Mouse (Mus musculus) C3H10T1/2 (cell line): ENCODE measurements around the gene Olfr613. TPM values are rescaled to one million over a fixed set of nuclear protein-coding genes. Genes with fewer than 3 reads are reported as not detected.

Experiments used
- polyA plus RNA-seq, 2 experiments: library from polyadenylated mRNA; unstranded; fragments of >200 nt; fragmentation: generic; extraction: Trizol; gene quantifications; one replicate each; pipeline ENCODE4 v1.2.1; 2012; ENCODE audit warnings: missing spikeins in 2 of 2

Olfr613 gene
- not detected for polyA plus RNA-seq

DNA sequence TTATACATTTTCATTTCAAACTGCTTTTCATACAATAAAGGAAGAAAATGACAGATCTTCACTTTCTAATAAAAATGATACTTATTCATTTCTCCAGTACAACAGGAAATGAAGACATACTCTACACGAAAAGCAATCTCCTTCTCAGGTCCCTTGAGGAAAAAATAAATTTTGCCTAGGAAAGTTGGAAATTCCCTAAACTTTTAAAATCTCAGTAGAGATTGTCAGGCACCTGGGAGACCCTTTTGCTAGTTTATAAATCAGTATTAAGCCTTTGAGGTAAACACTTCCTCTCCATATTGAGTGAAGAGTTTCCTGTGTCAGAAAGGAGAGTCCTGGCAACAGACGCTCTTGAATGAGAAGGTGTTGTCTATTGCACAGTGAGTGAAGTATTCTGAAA, at the start of gene Olfr613:
Gene Olfr613, plus strand, starts transcription at position 301 of the 400 bp plus-strand sequence.

DNA sequence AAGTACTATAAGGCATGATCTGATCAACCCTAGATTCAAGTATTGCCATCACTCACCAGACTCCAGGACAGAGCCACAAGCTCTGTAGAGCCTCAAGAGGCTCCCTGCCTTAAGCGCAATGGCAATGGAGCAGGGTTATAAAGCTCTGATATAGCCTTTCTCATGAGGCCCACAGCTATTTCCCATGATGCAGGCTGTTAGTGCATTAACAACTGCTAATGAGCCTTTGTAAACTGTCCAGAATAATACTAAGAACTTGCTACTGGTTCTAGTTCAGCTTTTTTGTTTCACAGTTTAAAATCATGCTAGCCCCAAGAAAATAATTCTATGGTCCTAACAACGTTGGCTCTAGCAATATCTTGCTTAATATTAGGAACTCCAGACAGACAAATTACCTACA, 35.9 kb upstream of the Olfr613 start, which contains the start of gene Olfr610:
Gene Olfr610, minus strand, starts transcription at position 101 of the 400 bp plus-strand sequence.

DNA sequence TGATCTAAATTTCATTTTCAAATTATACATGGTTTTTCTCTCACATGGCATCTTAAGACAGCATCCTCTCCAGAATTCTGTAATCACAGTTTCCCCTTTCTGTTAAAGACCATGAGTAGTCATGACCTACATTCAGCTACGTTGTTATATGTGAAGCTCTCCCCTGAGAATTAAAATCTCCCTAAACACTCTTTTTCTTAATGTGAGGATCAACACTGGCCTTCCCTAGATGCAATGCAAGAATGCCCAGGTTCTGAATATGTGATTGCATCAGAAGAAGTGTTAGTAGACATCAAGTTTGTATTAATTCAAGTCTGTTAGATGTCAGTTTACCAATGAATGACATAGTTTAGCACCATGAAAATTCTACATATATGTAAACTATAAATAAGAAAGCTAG, 27.1 kb upstream of the Olfr613 start, which contains the start of gene Olfr611:
Gene Olfr611, minus strand, starts transcription at position 101 of the 400 bp plus-strand sequence.

DNA sequence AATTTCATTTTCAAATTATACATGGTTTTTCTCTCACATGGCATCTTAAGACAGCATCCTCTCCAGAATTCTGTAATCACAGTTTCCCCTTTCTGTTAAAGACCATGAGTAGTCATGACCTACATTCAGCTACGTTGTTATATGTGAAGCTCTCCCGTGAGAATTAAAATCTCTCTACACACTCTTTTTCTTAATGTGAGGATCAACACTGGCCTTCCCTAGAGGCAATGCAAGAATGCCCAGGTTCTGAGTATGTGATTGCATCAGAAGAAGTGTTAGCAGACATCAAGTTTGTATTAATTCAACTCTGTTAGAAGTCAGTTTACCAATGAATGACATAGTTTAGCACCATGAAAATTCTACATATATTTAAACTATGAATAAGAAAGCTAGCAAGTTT, 5.3 kb upstream of the Olfr613 start, which contains the start of gene Olfr612:
Gene Olfr612, minus strand, starts transcription at position 101 of the 400 bp plus-strand sequence.

DNA sequence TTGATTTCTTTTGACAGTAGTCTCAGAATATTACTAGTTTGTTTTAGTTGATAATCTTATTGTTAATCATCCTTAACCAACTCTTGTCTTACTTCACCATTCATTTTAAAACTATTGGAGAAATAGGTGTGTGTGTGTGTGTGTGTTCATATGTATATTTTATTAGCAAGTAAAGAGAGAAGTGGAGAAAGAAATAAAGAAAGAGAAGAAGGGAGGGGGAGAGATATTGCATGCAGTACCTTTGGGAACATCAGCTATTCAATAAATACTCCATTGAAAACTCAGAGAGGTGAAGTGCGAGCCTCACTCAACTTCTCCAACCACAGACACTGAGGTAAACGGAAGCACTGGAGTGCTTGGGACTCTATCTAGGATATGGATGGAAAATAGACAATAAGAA, 7.9 kb downstream of the Olfr613 start, which contains the start of gene Olfr615:
Gene Olfr615, plus strand, starts transcription at position 301 of the 400 bp plus-strand sequence.

DNA sequence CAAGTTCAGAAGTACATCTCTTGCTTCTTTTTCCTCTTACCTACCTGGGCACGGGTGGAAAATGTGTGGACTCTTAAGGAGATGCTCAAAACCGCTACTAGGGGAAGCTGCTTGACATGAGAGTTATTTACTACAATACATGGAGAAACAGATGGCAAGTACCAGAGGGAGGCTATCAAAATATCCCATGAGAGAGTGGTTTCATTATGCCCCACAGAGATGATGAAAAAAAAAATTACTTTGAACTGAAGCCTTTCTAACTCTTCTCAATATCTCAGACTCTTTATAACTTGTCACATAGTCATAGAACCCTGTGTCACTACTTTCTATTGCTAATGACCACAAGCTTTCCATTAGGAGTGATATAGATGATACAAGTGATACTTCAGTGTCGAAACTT, 21.2 kb downstream of the Olfr613 start, which contains the start of gene Olfr616:
Gene Olfr616, minus strand, starts transcription at position 101 of the 400 bp plus-strand sequence.

DNA sequence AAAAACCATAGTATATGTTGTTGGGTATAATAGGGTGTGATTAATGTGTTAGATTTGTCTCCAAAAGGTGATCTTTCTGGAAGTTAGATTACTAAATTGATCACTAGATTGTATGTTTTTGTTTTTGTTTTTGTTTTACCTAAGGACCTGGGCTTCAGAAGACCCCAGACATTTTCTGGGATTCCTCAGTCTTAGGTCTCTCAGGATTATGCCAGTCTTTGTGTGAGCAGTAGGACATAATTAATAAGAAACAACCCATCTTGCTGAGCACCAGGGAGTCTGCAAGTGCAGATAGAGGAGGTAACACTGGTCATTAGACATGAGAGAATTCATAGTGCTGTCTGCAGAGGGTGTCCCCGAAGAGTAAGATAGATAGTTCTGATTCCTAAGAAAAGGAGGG, 24.9 kb downstream of the Olfr613 start, which contains the start of gene Olfr617:
Gene Olfr617, plus strand, starts transcription at position 301 of the 400 bp plus-strand sequence.

DNA sequence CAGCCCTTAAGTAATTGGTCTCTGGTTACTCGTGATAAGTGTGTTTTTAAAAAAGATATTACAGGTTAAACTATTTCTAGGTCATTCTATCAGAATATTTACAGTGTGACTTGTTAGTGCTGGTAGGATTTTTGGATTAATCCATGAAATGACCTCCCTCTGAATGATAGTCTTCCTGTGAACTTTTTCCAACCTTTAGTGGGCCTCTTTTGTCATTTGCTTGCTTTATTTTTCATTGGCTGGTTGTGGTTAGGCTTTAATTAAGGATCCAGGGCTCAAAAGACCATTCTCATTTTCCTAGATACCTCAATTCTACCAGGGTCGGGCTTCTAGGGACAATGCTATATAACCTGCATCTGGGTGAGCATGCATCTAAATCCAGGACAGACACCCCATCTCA, 41.9 kb downstream of the Olfr613 start, which contains the start of gene Olfr618:
Gene Olfr618, plus strand, starts transcription at position 301 of the 400 bp plus-strand sequence.

DNA sequence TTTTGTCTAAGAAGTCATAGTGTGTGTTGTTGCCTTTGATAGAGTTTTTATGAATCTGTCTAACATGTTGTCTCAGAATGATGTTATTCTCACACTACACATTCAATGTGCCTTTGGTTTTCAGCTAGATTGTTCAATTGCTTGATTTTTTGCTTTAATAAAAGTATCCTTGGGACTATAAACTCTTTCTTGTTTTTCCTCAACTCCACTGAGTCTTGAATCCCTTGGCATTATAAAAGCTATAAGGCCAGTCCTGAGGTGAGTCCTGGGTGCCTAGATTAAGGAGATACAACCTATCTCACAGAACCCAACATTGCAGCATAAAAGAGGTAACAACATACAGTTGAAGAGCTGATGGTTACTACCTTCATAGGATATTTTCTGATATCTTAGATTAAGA, 52.4 kb downstream of the Olfr613 start, which contains the start of gene Olfr619:
Gene Olfr619, plus strand, starts transcription at position 301 of the 400 bp plus-strand sequence.

Other genes with a start within 250 kb of the Olfr613 start
- gene Olfr596, start 242.4 kb upstream of the Olfr613 start, polyA plus RNA-seq: not detected
- not detected for gene Olfr597, start 231.8 kb upstream of the Olfr613 start, polyA plus RNA-seq
- gene Olfr598, start 224.5 kb upstream of the Olfr613 start, polyA plus RNA-seq: not detected
- gene Olfr599, start 212.2 kb upstream of the Olfr613 start, polyA plus RNA-seq: not detected
- gene Olfr600, start 198.4 kb upstream of the Olfr613 start, polyA plus RNA-seq: not detected
- gene Olfr601, start 185.4 kb upstream of the Olfr613 start, polyA plus RNA-seq: not detected
- not detected for gene Olfr603, start 161.9 kb upstream of the Olfr613 start, polyA plus RNA-seq
- gene Usp17lc, start 133.0 kb upstream of the Olfr613 start, polyA plus RNA-seq: not detected
- not detected for gene Olfr605, start 102.6 kb upstream of the Olfr613 start, polyA plus RNA-seq
- gene Olfr606, start 99.0 kb upstream of the Olfr613 start, polyA plus RNA-seq: not detected
- not detected for gene Olfr607, start 83.9 kb upstream of the Olfr613 start, polyA plus RNA-seq
- gene Olfr608, start 78.2 kb upstream of the Olfr613 start, polyA plus RNA-seq: not detected
- gene Olfr609, start 50.0 kb upstream of the Olfr613 start, polyA plus RNA-seq: not detected
- not detected for gene Olfr610, start 36.0 kb upstream of the Olfr613 start, polyA plus RNA-seq
- not detected for gene Olfr611, start 27.2 kb upstream of the Olfr613 start, polyA plus RNA-seq
- not detected for gene Olfr612, start 5.4 kb upstream of the Olfr613 start, polyA plus RNA-seq
- not detected for gene Olfr615, start 8.0 kb downstream of the Olfr613 start, polyA plus RNA-seq
- gene Olfr616, start 21.1 kb downstream of the Olfr613 start, polyA plus RNA-seq: not detected
- not detected for gene Olfr617, start 25.0 kb downstream of the Olfr613 start, polyA plus RNA-seq
- gene Olfr618, start 42.0 kb downstream of the Olfr613 start, polyA plus RNA-seq: not detected
- gene Olfr619, start 52.5 kb downstream of the Olfr613 start, polyA plus RNA-seq: not detected
- gene Olfr620, start 64.5 kb downstream of the Olfr613 start, polyA plus RNA-seq: not detected
- gene Olfr622, start 94.6 kb downstream of the Olfr613 start, polyA plus RNA-seq: not detected
- not detected for gene Olfr623, start 115.6 kb downstream of the Olfr613 start, polyA plus RNA-seq
- not detected for gene Olfr624, start 123.1 kb downstream of the Olfr613 start, polyA plus RNA-seq
- gene Olfr625-ps1, start 134.6 kb downstream of the Olfr613 start, polyA plus RNA-seq: not detected
- gene Olfr243, start 166.6 kb downstream of the Olfr613 start, polyA plus RNA-seq: not detected
- gene Olfr628, start 182.3 kb downstream of the Olfr613 start, polyA plus RNA-seq: not detected
- not detected for gene Olfr629, start 196.9 kb downstream of the Olfr613 start, polyA plus RNA-seq
- not detected for gene Olfr630, start 209.3 kb downstream of the Olfr613 start, polyA plus RNA-seq
- not detected for gene Olfr69, start 223.5 kb downstream of the Olfr613 start, polyA plus RNA-seq
- not detected for gene Olfr68, start 231.6 kb downstream of the Olfr613 start, polyA plus RNA-seq
- gene Olfr67, start 243.7 kb downstream of the Olfr613 start, polyA plus RNA-seq: not detected